Mouse (Mus musculus) C2C12 (cell line): Measurements from ENCODE around the gene Gm20683. TPM values are rescaled to one million over a fixed set of nuclear protein-coding genes. Genes with fewer than 3 reads are reported as not detected.

Experiments used
- H3K27me3 ChIP-seq: one replicate; pipeline ENCODE4 v1.6.1; 2011; ENCODE audit not compliant: control insufficient read depth, insufficient read depth, insufficient read length
- H3K36me3 ChIP-seq: one replicate; pipeline ENCODE4 v1.6.1; 2011; ENCODE audit not compliant: control insufficient read depth, insufficient read depth
- H3K4me3 ChIP-seq: one replicate; pipeline ENCODE4 v1.5.1; 2011; ENCODE audit warnings: mild to moderate bottlenecking, control low read depth; ENCODE audit not compliant: poor library complexity, insufficient read depth, severe bottlenecking
- H3K79me2 ChIP-seq: one replicate; pipeline ENCODE4 v1.6.1; 2011; ENCODE audit not compliant: control insufficient read depth, insufficient read depth
- H3K79me3 ChIP-seq: one replicate; pipeline ENCODE4 v1.6.1; 2011; ENCODE audit warnings: low read depth, control low read depth
- H3ac ChIP-seq: one replicate; pipeline ENCODE3; 2011; ENCODE audit warnings: low read depth; ENCODE audit not compliant: control insufficient read depth, insufficient read length
- CEBPB ChIP-seq: IDR thresholded peaks from one replicate; pipeline ENCODE4 v1.6.1; 2011; ENCODE audit warnings: low read depth, mild to moderate bottlenecking, control low read depth, moderate library complexity
- CTCF ChIP-seq: IDR thresholded peaks from one replicate; pipeline ENCODE4 v1.5.1; 2011; ENCODE audit not compliant: control insufficient read depth, insufficient read depth, insufficient read length
- FOSL1 ChIP-seq: IDR thresholded peaks from one replicate; pipeline ENCODE4 v1.8.0; 2011; ENCODE audit warnings: mild to moderate bottlenecking, low read length; ENCODE audit not compliant: poor library complexity, insufficient read depth, severe bottlenecking
- MAX ChIP-seq: IDR thresholded peaks from one replicate; pipeline ENCODE4 v1.6.1; 2011; ENCODE audit warnings: mild to moderate bottlenecking, control low read depth
- MYOD1 ChIP-seq: IDR thresholded peaks from one replicate; pipeline ENCODE4 v1.6.1; 2011; ENCODE audit warnings: low read depth; ENCODE audit not compliant: control insufficient read depth, insufficient read length
- MYOG ChIP-seq: IDR thresholded peaks from one replicate; pipeline ENCODE4 v1.6.1; 2011; ENCODE audit not compliant: control insufficient read depth, insufficient read length; ENCODE audit errors: extremely low read depth
- USF1 ChIP-seq: IDR thresholded peaks from one replicate; pipeline ENCODE4 v1.6.1; 2011; ENCODE audit warnings: low read depth, mild to moderate bottlenecking, control low read depth, moderate library complexity
- polyA plus RNA-seq: library from polyadenylated mRNA; unstranded; fragments of >200 nt; fragmentation: generic; extraction: Trizol; gene quantifications from one replicate; pipeline ENCODE4 v1.2.1, GENCODE M21; 2012; ENCODE audit warnings: missing spikeins

The Gm20683 gene
- polyA plus RNA-seq, 1 experiment: 0.89 TPM

DNA sequence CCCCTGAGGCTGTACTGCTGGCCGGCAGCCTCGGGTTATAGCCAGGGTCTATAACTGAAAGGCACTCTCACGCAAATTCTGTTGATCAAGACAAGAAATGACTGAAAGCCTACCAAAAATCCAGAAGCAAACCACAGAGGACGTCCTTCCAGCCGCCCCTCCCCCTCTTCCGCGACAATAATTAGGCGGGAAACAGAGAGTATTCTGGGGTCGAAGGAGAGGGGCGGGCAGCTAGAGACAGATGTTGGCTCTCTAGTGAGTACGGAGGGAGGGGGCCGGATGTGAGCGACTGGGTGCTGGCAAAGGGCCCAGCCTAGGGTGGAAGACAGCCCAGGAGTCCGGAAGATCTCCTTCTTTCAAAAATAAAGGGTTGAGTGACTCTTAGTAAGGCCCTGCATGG lies 48.9 kb downstream of the Gm20683 start, which contains the start of gene Fam173a:
Gene Fam173a, minus strand, starts transcription at position 287 of the 400 bp plus-strand sequence.
- Histone ChIP-seq H3ac (peak within 1 kb of the TSS; percentile 85), H3K79me2 (peaks cover 30% of the 10 kb centered on the region), H3K27me3 (no peaks in the 10 kb centered on the region), H3K4me3 (peak within 1 kb of the TSS; percentile 79), H3K79me3 (peaks cover 7% of the 10 kb centered on the region), H3K36me3 (peaks cover 4% of the 10 kb centered on the region)
- TF ChIP-seq FOSL1 (no peak), MAX (no peak), MYOD1 (no peak), MYOG (no peak), USF1 (no peak), CTCF (no peak), CEBPB (no peak)

DNA sequence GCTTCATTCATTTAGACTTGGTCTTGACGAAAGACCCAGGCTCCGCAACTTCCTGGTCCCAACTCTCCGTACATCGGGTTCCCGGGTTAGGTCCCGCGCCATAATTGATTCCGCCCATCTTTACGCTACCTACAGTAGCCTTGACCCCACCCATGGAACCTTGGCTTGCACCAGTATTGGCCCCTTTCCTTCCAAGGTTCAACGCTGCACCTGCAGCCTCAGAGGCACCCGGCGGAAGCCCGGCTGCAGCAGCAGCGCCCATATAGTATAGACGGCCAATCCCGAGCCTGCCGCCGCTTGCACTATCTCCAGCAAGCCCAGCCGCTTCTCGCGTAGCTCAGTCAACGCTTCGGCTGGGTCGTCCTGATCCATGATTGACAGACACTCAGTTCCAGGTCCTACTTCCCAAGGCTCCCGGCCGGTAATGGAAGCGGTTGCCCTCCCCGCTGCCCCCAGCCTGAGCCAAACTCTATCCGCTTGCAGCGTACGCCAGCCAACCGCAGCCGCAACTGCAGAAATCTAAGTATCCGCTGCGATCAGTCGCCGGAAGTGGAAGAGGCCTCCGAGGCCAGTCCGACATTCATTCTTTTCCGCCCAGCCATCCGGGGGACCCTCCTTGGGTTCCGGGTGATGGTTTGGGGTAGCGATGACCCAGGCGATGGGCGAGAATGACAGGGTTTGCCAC lies 49.6 kb downstream of the Gm20683 start:
- Histone ChIP-seq H3K4me3 (peak overlapping the region; percentile 79), H3K36me3 (peaks cover 4% of the 10 kb centered on the region), H3ac (peak overlapping the region; percentile 85), H3K27me3 (no peaks in the 10 kb centered on the region), H3K79me3 (peaks cover 7% of the 10 kb centered on the region), H3K79me2 (peaks cover 30% of the 10 kb centered on the region)
- no peak for TF ChIP-seq CEBPB

DNA sequence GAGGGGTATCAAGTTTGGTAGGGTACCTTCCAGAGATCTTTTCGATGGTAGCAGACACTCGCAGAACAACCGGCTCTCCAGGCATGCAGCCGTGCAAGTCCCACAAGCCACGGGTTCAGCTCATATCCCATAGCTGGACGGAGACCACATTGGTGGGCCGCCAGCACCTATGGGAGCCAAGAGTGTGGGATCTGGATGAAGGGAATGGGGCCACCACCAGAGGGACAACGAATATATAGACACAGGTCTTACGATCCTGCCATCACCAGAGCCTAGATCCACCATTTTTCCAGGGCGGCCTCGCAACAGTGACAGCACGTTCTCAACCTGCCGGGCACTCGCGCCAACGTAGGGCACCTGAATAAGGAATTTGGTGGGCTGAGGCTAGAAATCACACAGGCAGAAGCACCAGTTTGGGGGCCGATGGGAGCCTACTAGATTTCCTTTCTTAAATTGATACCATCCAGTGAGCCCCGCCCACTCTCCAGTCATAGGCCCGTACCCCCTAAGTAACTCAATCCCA lies 50.2 kb downstream of the Gm20683 start:
- H3K79me2 ChIP-seq: peaks cover 26% of the 10 kb centered on the region
- H3K4me3 ChIP-seq: peak overlapping the region; percentile 79
- peak overlapping the region; percentile 85 for H3ac ChIP-seq
- no peak for TF ChIP-seq MYOD1
- TF ChIP-seq FOSL1: no peak
- TF ChIP-seq USF1: no peak
- TF ChIP-seq CEBPB: no peak
- H3K27me3 ChIP-seq: no peaks in the 10 kb centered on the region
- H3K79me3 ChIP-seq: peaks cover 7% of the 10 kb centered on the region
- H3K36me3 ChIP-seq: peaks cover 4% of the 10 kb centered on the region

DNA sequence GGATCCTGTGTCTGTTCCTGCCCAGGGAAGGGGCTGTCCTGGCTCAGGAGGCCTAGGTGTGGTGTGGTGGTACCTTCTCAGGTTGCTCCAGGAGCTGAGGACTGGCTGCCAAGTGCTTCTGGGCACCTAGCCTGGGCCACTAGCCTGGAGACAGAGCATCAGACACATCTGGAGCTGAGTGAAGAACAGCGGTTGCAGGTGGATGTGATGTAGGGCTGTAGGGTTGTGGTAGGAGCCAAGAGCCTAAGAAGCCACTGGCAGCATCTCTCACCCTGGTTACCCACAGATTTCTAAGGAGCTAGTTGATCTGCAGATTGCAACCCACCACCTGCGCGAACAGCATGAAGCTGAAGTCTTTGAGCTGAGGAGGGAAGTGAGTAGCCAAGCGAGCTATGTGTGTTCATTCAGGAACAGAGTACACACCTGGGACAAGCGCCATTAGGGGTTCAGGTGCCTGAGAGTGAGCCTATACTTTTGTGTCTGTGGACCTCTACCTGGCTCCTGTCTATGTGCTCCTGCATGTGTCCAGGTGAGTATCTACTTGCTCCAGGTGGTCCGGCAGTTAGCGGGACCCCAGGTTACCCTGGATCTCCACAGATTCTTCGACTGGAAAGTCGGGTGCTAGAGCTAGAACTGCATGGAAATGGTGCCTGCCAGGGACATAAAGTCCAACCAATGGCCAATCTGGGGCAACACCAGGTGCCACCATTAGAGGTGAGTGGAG lies 54.6 kb downstream of the Gm20683 start:
- Histone ChIP-seq H3K36me3 (peaks cover 15% of the 10 kb centered on the region), H3K79me3 (peaks cover 2% of the 10 kb centered on the region), H3K79me2 (peaks cover 31% of the 10 kb centered on the region), H3ac (no peak overlapping the region), H3K27me3 (no peaks in the 10 kb centered on the region), H3K4me3 (no peak overlapping the region)
- TF ChIP-seq MYOD1 (no peak), FOSL1 (no peak)

DNA sequence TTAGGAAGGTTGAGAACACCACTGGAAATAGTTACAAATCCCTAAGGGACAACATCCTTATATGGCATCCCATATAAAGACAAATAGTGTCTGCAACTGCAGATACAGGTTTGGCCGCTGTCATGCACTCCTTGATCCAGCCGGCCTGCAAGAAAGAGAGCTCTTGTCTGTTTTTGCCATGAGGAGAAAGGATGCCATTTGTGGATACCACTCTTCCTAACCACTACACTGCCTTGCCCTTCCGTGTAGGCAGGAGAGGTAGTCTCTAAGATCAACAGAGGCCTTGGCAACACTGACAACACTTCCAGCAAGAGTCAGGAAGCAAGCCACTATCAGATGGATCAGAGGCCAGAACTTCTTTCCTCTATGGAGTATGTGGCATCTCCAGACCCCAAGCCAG lies 55.3 kb downstream of the Gm20683 start, which contains the start of gene Ccdc78:
Gene Ccdc78, plus strand, starts transcription at position 301 of the 400 bp plus-strand sequence.
- peaks cover 24% of the 10 kb centered on the region for H3K79me2 ChIP-seq
- peaks cover 2% of the 10 kb centered on the region for H3K79me3 ChIP-seq
- TF ChIP-seq USF1: no peak
- TF ChIP-seq FOSL1: no peak
- TF ChIP-seq CTCF: no peak
- no peak for TF ChIP-seq MAX
- no peak for TF ChIP-seq CEBPB
- TF ChIP-seq MYOG: no peak
- no peak for TF ChIP-seq MYOD1
- H3ac ChIP-seq: peak within 1 kb of the TSS; percentile 83
- H3K36me3 ChIP-seq: peaks cover 21% of the 10 kb centered on the region
- no peaks in the 10 kb centered on the region for H3K27me3 ChIP-seq
- H3K4me3 ChIP-seq: peak within 1 kb of the TSS; percentile 53

DNA sequence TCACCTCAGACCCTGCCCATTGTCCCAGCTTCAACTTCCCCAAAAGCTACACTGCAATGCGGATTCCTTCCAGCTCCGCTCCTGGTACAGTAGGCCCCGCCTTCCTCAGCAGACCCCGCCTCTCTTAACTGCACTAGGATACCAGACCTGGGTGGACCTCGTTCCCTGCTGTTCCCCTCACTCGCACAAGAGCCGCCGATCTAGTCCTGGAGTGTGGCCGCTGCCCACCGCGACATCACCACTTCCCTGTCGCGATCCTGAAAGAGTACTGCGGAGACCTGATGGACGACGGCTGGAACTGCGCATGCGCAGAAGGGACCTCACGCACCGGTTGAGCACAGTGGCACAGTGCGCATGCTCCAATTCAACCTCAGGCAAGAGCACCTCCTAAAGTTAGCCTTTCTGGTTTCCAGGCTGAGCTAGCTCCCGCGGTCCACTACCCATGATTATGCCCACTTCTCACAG lies 56.2 kb downstream of the Gm20683 start, which contains the start of gene Haghl:
Gene Haghl, minus strand, starts transcription at position 393 of the 465 bp plus-strand sequence.
- Histone ChIP-seq H3K79me2 (peaks cover 15% of the 10 kb centered on the region), H3K4me3 (peak within 1 kb of the TSS; percentile 53), H3K27me3 (no peaks in the 10 kb centered on the region), H3K79me3 (no peaks in the 10 kb centered on the region), H3K36me3 (peaks cover 24% of the 10 kb centered on the region), H3ac (peak within 1 kb of the TSS; percentile 83)
- no peak for TF ChIP-seq CEBPB
- no peak for TF ChIP-seq USF1
- no peak for TF ChIP-seq MAX
- no peak for TF ChIP-seq MYOD1
- no peak for TF ChIP-seq MYOG
- no peak for TF ChIP-seq FOSL1
- TF ChIP-seq CTCF: no peak
